Mouse (Mus musculus) cerebellum, adult 18-20 months (tissue): ENCODE data around the gene Nol9.

Source experiments
- DNase-seq, 2 experiments: peaks; one replicate each; pipeline ENCODE4 v3.0.0; 2021

The Nol9 gene

DNA sequence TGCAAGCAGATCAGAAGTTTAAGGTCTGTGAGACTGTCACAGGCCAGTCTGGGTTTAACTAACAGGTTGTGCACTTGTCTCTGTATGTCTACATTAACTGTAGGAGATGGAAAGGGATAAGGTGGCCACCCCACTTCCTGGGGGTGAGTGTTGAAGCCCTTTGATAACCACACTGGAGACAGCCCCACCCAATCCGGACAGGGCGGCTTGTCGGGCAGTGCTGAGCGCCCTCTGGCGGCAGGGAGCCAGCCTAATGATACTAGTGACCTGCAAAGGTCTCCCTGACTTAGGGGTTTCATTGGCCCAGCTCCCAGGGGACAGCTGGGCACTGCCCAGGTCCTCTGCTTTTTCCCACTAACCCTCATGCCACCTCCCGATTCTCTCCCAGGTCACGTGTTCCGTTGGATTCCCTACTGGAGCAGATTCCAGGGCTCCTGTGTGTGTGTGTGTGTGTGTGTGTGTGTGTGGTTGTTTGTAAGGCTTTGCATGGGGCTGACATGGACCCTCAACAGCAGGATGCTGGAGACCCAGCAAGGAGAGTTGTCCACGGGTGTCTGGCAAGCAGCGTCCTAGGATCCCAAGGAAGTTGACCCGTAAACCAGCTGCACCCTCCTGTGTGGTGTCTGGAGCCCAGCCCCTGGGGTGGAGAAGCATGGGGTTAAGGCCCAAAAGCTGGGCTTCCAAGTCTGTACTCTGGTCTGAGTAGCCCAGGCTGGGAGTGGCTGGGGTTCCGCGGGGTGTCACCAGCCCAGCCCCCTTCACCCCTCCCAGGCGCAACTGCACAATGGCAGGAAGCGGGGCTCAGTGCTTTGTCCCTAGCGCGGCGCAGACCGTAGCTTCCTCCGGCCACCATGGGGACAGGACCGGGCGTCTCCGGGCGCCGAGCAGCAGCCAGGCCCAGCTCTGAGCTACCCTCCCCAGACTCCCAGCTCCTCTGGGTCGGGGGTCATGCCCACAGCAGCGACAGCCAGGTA, 57.1 kb downstream of the Nol9 start:
- peak; percentile 63 to 74 for DNase-seq

GRCm38 (mm10) chr4:152096927-152097326, 57.8 kb downstream of the Nol9 start:
- DNase-seq, result no peak

DNA sequence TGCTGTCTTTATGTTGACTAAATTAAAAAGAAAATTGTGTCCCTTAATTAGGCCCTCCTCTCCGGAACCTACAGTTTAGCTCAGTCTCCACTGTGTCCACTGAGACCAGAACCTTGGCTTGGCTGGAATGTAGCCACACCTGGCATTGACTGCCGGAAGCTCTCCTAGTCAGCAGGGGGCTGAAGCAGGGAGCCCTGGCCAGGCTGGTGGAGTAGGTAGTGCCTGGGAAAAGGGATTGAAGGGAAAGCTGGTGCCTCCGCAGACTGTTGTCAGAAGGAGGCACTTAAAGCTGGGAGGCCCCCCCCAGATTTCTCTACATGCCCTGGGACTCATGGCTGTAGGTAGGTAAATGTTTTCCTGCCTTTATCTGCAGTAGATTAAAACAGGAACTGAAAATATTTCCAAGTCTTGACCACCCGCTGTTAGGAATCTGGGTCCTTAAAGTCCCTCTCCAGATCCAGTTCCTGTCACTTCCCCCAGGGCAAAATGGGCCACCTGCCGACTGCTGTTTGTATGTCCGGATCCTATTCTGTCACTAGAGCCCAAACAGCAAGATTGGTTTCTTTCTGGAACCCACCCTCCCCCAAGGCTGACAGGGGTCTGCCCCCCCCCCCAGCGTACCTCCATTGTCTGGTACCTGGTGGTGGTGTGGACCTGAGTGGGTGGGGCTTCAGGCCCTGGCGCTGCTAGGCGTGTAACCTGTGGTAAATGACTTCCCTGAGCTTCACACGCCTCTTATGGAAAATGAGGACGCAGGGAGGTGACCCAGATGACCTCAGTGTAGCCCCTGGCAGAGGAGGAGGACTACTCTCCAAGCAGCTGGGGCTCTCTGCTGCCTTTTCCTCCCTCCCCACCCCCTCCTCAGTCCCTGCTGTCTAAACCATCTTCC, 59.0 kb downstream of the Nol9 start:
- no peak for DNase-seq

DNA sequence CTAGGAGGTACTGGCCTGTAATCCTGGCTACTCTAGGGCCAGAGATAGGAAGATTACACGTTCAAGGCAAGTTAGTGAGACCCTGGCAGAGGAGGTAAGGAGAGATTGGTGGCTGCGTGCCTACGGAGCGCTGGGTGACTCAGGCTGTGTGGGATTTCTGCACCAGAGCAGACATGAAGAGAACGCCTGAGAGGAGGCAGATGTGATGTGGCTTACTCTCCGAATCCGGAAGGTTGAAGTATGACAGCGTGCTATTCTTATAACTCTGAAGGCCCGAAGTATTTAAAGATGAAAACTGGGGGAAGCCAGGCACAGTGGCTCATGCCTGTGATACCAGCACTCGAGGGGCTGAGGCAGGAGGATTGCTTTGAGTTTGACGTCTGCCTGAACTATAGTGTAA, 61.4 kb downstream of the Nol9 start:
- DNase-seq, result no peak

GRCm38 (mm10) chr4:152101081-152101653, 62.0 kb downstream of the Nol9 start:
- no peak for DNase-seq

- no peak for DNase-seq
These were observed 62.8 kb downstream of the Nol9 start for GRCm38 (mm10) chr4:152101921-152102320.

GRCm38 (mm10) chr4:152103025-152103424, 63.9 kb downstream of the Nol9 start:
- DNase-seq, result peak; percentile 66 to 73

DNA sequence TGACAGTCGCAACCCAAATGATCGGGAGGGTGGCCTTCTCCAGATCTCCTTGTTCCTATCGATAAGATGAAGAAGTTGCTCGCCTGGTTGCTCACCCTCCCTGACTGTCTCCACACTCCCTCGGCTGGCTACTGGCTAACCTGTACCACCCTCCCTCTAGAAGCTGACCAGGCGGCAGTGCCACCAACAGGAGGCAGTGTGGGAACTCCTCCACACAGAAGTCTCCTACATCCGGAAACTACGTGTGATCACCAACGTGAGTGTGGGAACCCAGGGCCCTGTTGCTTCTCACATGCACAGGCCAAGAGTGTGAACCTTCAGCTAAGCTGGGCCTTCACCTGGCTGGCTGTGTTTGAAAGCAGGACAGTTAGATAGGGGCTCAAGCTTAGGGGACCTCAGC, 67.6 kb downstream of the Nol9 start:
- DNase-seq, result no peak

GRCm38 (mm10) chr4:152107493-152107892, 68.4 kb downstream of the Nol9 start:
- peak in 1 of 2 experiments; percentile 22 for DNase-seq

DNA sequence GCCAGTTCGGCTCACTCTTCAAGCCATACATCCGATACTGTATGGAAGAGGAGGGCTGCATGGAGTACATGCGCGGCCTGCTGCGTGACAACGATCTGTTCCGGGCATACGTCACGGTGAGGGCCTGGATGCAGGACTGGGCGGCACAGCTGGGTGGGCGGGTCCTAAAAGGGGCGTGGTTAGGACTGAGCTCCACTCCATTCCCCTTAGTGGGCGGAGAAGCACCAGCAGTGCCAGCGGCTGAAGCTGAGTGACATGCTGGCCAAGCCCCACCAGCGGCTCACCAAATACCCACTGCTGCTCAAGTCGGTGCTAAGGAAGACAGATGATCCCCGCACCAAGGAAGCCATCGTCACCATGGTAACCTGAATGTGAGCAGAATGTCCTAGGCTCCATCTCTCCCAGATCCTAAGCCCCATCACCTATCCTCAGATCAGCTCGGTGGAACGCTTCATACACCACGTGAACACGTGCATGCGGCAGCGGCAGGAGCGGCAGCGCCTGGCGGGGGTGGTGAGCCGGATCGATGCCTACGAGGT, 68.9 kb downstream of the Nol9 start:
- peak; percentile 28 to 32 for DNase-seq

DNA sequence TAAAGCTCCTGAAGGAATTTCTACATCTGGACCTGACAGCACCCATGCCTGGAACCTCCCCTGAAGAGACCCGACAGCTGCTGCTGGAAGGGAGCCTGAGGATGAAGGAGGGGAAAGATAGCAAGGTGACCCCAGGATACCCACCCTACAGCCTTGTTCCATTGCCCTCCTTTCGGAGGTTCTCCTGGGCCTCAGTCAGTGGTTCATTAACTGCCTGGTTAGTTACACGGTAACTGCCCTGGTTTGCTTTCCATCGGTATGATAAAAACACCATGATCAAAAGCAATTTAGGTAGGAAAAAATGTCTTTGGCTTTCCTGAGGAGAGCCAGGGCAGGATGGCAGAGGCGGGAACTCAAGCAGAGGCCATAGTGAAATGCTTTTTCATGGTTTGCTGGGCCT, 69.6 kb downstream of the Nol9 start:
- DNase-seq, result no peak

DNA sequence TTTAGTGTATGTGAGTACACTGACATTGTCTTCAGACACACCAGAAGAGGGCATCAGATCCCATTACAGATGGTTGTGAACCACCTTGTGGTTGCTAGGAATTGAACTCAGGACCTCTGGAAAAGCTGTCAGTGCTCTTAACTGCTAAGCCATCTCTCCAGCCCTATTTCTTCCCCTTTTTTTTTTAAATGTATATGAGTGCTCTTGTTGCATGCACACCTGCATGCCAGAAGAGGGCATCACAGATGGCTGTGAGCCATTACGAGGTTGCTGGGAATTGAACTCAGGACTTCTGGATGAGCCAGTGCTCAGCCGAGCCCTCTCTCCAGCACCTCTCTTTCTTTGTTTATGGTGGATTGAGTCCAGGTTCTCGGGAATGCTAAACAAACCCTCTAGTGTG, 70.4 kb downstream of the Nol9 start:
- no peak for DNase-seq

GRCm38 (mm10) chr4:152110689-152111088, 71.6 kb downstream of the Nol9 start:
- DNase-seq, result no peak
